Mouse (Mus musculus) R1 (cell line): ENCODE data around the gene Magix.

ENCODE experiments used
- DNase-seq: peaks from one replicate; pipeline ENCODE4 v3.0.0-alpha.2; 2018; ENCODE audit warnings: low read depth, low spot score

Magix gene

DNA sequence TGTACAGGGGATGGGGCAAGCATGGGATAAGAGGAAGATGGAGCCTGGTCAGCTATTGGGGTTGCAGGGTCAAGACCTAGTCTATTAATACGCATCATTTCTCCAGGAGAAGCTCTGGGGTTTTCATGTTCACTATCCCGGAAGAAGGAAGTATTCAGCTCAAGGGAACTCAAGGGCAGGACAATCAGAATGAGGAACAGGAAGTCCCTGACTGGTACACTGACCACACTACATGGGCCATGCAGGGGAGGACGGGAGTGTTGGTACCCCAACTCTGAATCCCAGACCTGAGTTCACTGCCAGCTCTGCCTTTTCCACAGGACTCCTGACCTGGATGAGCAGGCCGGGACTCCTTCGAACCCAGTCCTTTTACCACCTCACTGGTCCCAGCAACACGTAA lies 48.5 kb downstream of the Magix start:
- DNase-seq, result no peak
